Mouse (Mus musculus) forebrain, postnatal 0 days (tissue): Measurements from ENCODE around the gene Scg3. TPM values are rescaled to one million over a fixed set of nuclear protein-coding genes. Genes with fewer than 3 reads are reported as not detected.

Source experiments
- ATAC-seq: fragments of 200-750 bp; cut with Nextera tagmentation; 2 replicates; pipeline ENCODE4 v1.8.0; 2017; ENCODE audit warnings: mild to moderate bottlenecking, moderate library complexity
- DNase-seq: peaks from one replicate; pipeline ENCODE4 v3.0.0-alpha.2; 2015
- H3K27ac ChIP-seq: fragments of 300-500 bp; sonication (generic); 2 replicates; pipeline ENCODE4 v1.5.1; 2014; ENCODE audit warnings: low read depth, mild to moderate bottlenecking, antibody characterized with exemption, low read length, moderate library complexity, mixed read lengths
- H3K27me3 ChIP-seq: fragments of 300-500 bp; sonication (generic); 2 replicates; pipeline ENCODE4 v1.6.1; 2014; ENCODE audit warnings: mild to moderate bottlenecking, low read length, mixed read lengths; ENCODE audit not compliant: insufficient read depth
- H3K36me3 ChIP-seq: fragments of 300-500 bp; sonication (generic); 2 replicates; pipeline ENCODE4 v1.6.1; 2014; ENCODE audit warnings: mild to moderate bottlenecking, moderate library complexity; ENCODE audit not compliant: insufficient read depth
- H3K4me1 ChIP-seq: fragments of 300-500 bp; sonication (generic); 2 replicates; pipeline ENCODE4 v1.6.1; 2014; ENCODE audit warnings: antibody characterized with exemption; ENCODE audit not compliant: insufficient read depth
- H3K4me2 ChIP-seq: fragments of 300-500 bp; sonication (generic); 2 replicates; pipeline ENCODE4 v1.6.1; 2014; ENCODE audit warnings: low read depth, mild to moderate bottlenecking, moderate library complexity
- H3K4me3 ChIP-seq: fragments of 300-500 bp; sonication (generic); 2 replicates; pipeline ENCODE4 v1.5.1; 2014; ENCODE audit warnings: low read depth, low read length, mixed read lengths
- H3K9ac ChIP-seq: fragments of 300-500 bp; sonication (generic); 2 replicates; pipeline ENCODE4 v1.6.1; 2014; ENCODE audit warnings: mild to moderate bottlenecking
- H3K9me3 ChIP-seq: fragments of 300-500 bp; sonication (generic); 2 replicates; pipeline ENCODE4 v1.6.1; 2016; ENCODE audit warnings: low read length
- CTCF ChIP-seq: sonication (generic); IDR thresholded peaks from 2 replicates; pipeline ENCODE4 v1.5.1; 2016; ENCODE audit warnings: antibody characterized with exemption, control low read depth, low read depth
- WGBS: fragments of 180-500 bp; shearing (Covaris S2); extraction: QIAGEN DNeasy Blood & Tissue Kit; methylation state at CpG from one replicate; pipeline ENCODE4 v1.1.7; 2014; 5-methylcytosine and 5-hydroxymethylcytosine counted together
- polyA plus RNA-seq: library from polyadenylated mRNA; unstranded; fragments of >200 nt; fragmentation: Nextera tagmentation; extraction: Ambion mirVana; gene quantifications from 2 replicates; pipeline ENCODE4 v1.2.1, GENCODE M21; 2015
- total RNA-seq: library from RNA; depleted of rRNA; stranded (reverse); fragments of >200 nt; gene quantifications from 2 replicates; pipeline ENCODE4 v1.2.3, GENCODE M21; 2014; rRNA removed

Scg3 gene
- total and polyA plus RNA-seq, 2 experiments from 2014 or later: 137 to 172 TPM

DNA sequence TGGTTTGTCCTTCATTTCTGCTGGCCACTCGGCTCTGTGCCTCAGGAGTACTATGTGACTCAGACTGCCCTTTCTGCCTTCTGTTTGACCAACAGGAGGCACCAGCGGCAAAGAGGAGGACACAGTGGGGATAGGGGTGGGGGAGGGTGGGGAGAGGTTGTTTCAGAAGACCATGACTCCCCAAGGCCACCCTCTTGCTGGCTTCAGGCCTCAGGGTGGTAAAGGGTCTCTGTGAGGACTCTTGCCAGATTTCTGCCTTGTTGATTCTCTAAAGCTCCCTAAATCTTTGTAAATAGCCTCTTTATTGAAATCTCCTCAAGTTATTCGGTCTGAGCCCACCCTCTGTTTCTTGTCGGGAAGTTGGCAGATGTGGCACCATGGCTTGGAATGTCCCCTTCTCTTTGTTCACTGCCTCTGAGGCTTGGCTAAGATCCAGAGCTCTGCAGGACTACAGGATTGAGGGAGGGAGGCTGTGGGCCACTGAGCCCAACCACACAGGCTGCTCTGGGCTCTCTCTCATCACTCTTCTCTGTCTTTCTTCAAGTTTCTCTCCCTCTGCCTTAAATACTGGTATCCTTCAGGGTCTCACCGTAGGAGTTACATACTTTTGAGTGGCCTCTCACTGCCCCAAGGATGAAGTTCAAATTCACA, 84.5 kb downstream of the Scg3 start:
- peak; percentile 78 for DNase-seq
- no peak overlapping the region for H3K9ac ChIP-seq
- peak overlapping the region; percentile 35; the same call in 1 of the 2 replicates for H3K27ac ChIP-seq
- no peaks in the 10 kb centered on the region for H3K27me3 ChIP-seq
- peak; percentile 52 for TF ChIP-seq CTCF
- ATAC-seq: peak; percentile 91
- H3K36me3 ChIP-seq: peaks cover 28% of the 10 kb centered on the region
- no peaks in the 10 kb centered on the region for H3K9me3 ChIP-seq
- 17% methylated on average over 5 of the region's 5 CpGs for WGBS
- 0 out of 2 replicates have a peak, but pooled peaks cover 2% of the 10 kb centered on the region for H3K4me1 ChIP-seq
- H3K4me3 ChIP-seq: no peak overlapping the region
- no peak overlapping the region for H3K4me2 ChIP-seq

DNA sequence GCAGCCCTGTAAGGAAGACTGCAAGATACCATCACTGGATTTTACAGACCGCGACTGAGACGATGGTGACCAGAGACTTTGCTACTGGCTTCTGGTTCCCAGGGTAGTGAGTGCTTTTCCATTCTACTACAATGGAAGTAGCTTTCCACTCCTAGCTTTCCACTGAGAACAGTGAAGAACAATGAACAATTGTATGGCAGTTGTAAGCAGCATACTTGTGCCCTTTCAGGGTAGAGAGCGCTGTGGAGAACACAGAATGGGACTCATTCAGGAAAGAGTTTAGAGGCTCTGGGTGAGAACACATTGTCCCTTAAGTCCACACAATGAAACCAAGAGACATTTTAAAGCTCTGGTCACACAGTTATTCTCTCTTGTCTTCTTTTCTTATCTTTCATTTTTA, 86.3 kb downstream of the Scg3 start:
- 80% methylated on average over 4 of the region's 4 CpGs for WGBS
- Histone ChIP-seq H3K36me3 (peaks cover 43% of the 10 kb centered on the region), H3K9ac (no peak overlapping the region), H3K4me1 (0 out of 2 replicates have a peak, but pooled peaks cover 2% of the 10 kb centered on the region), H3K4me2 (no peak overlapping the region), H3K27ac (no peak overlapping the region), H3K4me3 (no peak overlapping the region), H3K9me3 (no peaks in the 10 kb centered on the region), H3K27me3 (no peaks in the 10 kb centered on the region)
- TF ChIP-seq CTCF: no peak
- ATAC-seq (no peak), DNase-seq (no peak)

- H3K27ac ChIP-seq: no peak overlapping the region
- ATAC-seq: no peak
- 89% methylated on average over 13 of the region's 13 CpGs for WGBS
Observed at GRCm38 (mm10) chr9:75597036-75597435, 86.8 kb downstream of the Scg3 start.

GRCm38 (mm10) chr9:75593481-75593880, 90.4 kb downstream of the Scg3 start:
- peaks cover 70% of the 10 kb centered on the region for H3K36me3 ChIP-seq
- no peak overlapping the region for H3K4me3 ChIP-seq
- DNase-seq (peak; percentile 75), ATAC-seq (peak; percentile 84)
- H3K4me1 ChIP-seq: no peaks in the 10 kb centered on the region
- TF ChIP-seq CTCF: no peak
- H3K9ac ChIP-seq: no peak overlapping the region
- no peaks in the 10 kb centered on the region for H3K9me3 ChIP-seq
- no peaks in the 10 kb centered on the region for H3K27me3 ChIP-seq
- peak overlapping the region; percentile 45; the same call in 1 of the 2 replicates for H3K27ac ChIP-seq
- 76% methylated on average over 5 of the region's 5 CpGs for WGBS
- no peak overlapping the region for H3K4me2 ChIP-seq

More at GRCm38 (mm10) chr9:75597036-75597435, 86.8 kb downstream of the Scg3 start:
- DNase-seq: no peak
- no peaks in the 10 kb centered on the region for H3K9me3 ChIP-seq
- H3K36me3 ChIP-seq: peaks cover 48% of the 10 kb centered on the region
- no peaks in the 10 kb centered on the region for H3K27me3 ChIP-seq
- H3K9ac ChIP-seq: no peak overlapping the region
- H3K4me3 ChIP-seq: no peak overlapping the region
- H3K4me1 ChIP-seq: 0 out of 2 replicates have a peak, but pooled peaks cover 2% of the 10 kb centered on the region
- no peak overlapping the region for H3K4me2 ChIP-seq
- TF ChIP-seq CTCF: no peak

Other genes with a start within 250 kb of the Scg3 start
- gene Leo1, start 242.5 kb downstream of the Scg3 start, total RNA-seq: 33.4 and 37.3 TPM in 2 replicates
- gene Leo1, start 242.5 kb downstream of the Scg3 start, polyA plus RNA-seq: 31.4 and 39.8 TPM in 2 replicates
- 50.3 and 55.1 TPM in 2 replicates for gene Tmod3, start 124.4 kb downstream of the Scg3 start, total RNA-seq
- 74.0 and 78.6 TPM in 2 replicates for gene Tmod3, start 124.4 kb downstream of the Scg3 start, polyA plus RNA-seq
- gene Tmod2, start 72.7 kb downstream of the Scg3 start, total RNA-seq: 164 and 185 TPM in 2 replicates
- gene Tmod2, start 72.7 kb downstream of the Scg3 start, polyA plus RNA-seq: 224 and 406 TPM in 2 replicates
- gene Lysmd2, start 58.3 kb downstream of the Scg3 start, total RNA-seq: 36.2 and 44.7 TPM in 2 replicates
- gene Lysmd2, start 58.3 kb downstream of the Scg3 start, polyA plus RNA-seq: 39.5 and 40.8 TPM in 2 replicates
- 2.4 and 3.0 TPM in 2 replicates for gene Bmp5, start 91.3 kb upstream of the Scg3 start, total RNA-seq
- gene Bmp5, start 91.3 kb upstream of the Scg3 start, polyA plus RNA-seq: 1.7 and 2.2 TPM in 2 replicates